Mouse (Mus musculus): ENCODE data around the gene Thoc7.
"Not testable (repeated sequence)": the region's sequence is repeated elsewhere in the genome, so short reads cannot be mapped to it uniquely, and the experiment has no call there.

The Thoc7 gene

DNA sequence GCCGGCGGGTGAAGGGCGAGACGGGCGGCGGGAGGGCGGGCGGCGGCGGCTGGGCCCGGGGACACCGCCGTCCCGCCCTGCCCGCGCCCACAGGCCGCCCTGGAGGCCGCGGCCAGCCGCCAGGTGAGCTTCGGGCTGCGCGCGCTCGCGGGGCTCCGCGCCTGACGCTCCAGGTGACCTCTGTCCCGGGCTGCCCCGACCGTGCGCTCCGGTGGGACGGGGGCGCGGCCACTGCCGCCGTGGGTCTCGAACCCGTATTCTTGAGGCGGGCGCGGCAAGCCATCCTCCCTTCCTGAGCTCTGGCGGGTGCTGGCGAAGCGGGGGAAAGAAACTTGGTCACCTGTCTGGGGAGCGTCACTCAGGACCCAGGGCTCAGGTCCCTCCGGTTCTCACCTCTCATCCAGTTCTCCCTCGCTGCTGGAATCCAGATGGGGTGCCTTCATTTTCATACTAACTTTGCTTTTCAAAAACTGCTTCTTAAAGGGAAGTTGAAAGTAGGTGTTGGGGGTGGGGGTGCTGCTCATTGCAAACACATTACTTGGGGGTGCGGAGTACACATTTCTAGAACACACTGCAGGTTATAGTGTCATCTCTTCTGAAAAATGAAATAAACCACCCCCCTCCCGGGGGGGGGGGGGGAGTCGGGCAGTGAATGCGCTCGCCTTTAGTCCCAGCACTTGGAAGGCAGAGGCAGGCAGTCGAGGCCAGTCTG, at the start of gene Thoc7, which contains the start of gene Atxn7:
Gene Thoc7 (minus strand): TSS at position 452 of the 712 bp plus-strand sequence.
Gene Atxn7 (plus strand): TSS at position 40 of the 712 bp plus-strand sequence.
- in situ Hi-C loops (cut with MboI, MseI): loop anchor here (10.0 kb wide), 1 partner anchor 383 kb away; the partner anchor contains the start of gene Il3ra

DNA sequence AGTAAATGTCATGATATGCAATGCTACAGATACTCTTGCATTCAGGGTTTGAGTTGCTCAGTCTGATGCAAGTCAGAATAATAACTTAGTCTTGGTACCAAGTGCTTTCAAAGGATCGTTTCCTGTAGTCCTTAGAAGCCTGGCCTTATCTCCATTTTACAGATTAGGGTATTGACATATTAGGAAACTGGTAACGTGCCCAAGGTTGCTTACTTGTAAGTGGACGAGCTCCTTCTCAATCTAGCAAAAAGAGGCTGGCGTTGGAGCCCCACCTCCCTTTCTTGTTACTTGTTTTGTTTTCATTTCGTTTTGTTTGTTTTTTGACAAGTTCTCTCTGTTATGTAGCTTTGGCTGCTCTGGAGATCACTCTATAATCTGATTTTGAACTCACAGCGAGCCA, 48.1 kb upstream of the Thoc7 start:
- in situ Hi-C loops (cut with MboI, MseI): no loop called here

DNA sequence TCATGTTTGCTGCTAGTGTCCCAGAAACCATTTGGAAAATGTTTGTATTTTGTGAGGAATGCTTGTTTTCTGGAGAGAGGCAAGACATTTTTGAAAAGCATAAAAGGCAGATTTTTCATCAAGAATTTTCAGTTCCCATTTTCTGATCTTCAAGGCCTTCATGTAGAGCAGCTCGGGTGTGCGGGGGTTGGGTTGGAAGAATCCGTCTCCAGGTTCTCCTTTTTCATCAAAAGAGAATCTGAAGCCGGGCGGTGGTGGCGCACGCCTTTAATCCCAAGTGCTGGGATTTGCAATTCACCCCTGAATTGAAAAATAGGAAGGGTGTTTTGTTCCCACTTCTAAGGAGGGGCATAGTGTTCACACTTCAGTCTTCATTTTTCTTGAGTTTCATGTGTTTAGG, 41.1 kb upstream of the Thoc7 start:
- in situ Hi-C loops (cut with MboI, MseI): no loop called here

GRCm38 (mm10) chr14:13995206-13996097, 33.8 kb upstream of the Thoc7 start:
- in situ Hi-C loops (cut with MboI, MseI): no loop called here

DNA sequence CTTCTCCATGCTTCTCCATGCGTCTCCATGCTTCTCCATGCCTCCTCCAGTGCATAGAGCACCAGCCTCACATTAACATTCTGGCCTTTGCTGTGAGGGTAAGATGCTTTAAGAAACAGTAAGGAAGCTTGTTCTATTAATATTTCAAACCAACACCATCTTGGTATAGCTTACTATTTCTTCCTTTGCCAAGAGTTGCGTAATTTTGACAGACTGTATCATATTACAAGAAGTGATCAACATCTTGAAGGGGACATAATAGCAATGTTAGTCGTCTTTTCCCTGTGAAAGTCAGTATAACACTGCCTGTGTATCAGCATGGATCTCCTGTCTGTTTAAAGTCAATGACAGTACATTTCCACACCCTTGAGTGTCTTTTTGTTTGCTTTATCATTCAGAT, 29.1 kb upstream of the Thoc7 start:
- in situ Hi-C loops (cut with MboI, MseI): no loop called here

- in situ Hi-C loops (cut with MboI, MseI): no loop called here
Measured at GRCm38 (mm10) chr14:13988397-13988796, 26.7 kb upstream of the Thoc7 start.

DNA sequence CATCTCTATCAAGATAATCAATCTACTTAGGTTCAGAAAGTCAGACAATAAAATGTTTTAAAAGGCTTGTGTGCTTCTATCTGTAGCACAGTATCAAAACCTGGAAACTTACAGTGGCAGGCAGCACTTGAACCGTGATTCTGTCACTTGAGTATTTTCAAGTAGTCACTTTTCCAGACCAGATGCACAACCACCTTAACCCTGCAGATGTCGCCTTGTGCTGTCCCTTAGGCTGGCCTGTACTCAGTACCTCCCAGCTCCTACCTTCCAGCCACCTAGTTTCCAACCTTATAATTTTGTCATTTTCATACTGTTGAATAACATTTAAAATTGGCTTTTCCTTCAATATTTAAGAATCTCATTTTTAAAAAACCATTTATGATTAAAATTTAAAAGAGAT, 20.5 kb upstream of the Thoc7 start:
- in situ Hi-C loops (cut with MboI, MseI): no loop called here

DNA sequence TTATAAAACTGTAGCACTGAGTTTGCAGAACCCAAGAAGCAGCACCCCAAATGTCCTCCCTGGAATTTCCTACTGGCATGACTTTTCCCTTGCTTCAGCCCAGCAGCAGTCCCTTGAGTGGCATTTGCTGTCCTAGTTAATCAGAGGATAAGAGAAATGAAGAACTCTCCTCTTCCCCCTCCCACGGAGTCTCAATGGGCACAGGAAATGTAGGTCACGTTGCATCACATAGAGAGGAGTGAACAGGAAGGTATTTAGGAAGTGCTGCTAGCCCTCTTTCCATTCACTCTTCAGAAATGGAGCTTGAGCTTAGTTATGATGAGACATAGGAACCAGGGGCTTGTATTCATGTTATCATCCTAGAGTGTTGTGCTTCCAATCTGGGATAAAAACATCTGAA, 19.6 kb upstream of the Thoc7 start:
- in situ Hi-C loops (cut with MboI, MseI): no loop called here

GRCm38 (mm10) chr14:13977498-13977897, 15.8 kb upstream of the Thoc7 start:
- in situ Hi-C loops (cut with MboI, MseI): no loop called here

- in situ Hi-C loops (cut with MboI, MseI): no loop called here
Measured at GRCm38 (mm10) chr14:13971644-13972234, 10.1 kb upstream of the Thoc7 start.

- in situ Hi-C loops (cut with MboI, MseI): no loop called here
Measured at GRCm38 (mm10) chr14:13970513-13970912, 8.9 kb upstream of the Thoc7 start.

- in situ Hi-C loops (cut with MboI, MseI): loop anchor here (10.0 kb wide), 1 partner anchor 376 kb away; the partner anchor contains the start of gene Il3ra
Measured at GRCm38 (mm10) chr14:13968476-13968875, 6.8 kb upstream of the Thoc7 start.

GRCm38 (mm10) chr14:13967607-13968006, 6.0 kb upstream of the Thoc7 start:
- in situ Hi-C loops (cut with MboI, MseI): loop anchor here (10.0 kb wide), 1 partner anchor 377 kb away; the partner anchor contains the start of gene Il3ra

- in situ Hi-C loops (cut with MboI, MseI): loop anchor here (10.0 kb wide), 1 partner anchor 381 kb away; the partner anchor contains the start of gene Il3ra
Measured at GRCm38 (mm10) chr14:13963527-13963926, 1.9 kb upstream of the Thoc7 start.

GRCm38 (mm10) chr14:13962476-13962875, 824 bp upstream of the Thoc7 start:
- in situ Hi-C loops (cut with MboI, MseI): loop anchor here (10.0 kb wide), 1 partner anchor 382 kb away; the partner anchor contains the start of gene Il3ra

DNA sequence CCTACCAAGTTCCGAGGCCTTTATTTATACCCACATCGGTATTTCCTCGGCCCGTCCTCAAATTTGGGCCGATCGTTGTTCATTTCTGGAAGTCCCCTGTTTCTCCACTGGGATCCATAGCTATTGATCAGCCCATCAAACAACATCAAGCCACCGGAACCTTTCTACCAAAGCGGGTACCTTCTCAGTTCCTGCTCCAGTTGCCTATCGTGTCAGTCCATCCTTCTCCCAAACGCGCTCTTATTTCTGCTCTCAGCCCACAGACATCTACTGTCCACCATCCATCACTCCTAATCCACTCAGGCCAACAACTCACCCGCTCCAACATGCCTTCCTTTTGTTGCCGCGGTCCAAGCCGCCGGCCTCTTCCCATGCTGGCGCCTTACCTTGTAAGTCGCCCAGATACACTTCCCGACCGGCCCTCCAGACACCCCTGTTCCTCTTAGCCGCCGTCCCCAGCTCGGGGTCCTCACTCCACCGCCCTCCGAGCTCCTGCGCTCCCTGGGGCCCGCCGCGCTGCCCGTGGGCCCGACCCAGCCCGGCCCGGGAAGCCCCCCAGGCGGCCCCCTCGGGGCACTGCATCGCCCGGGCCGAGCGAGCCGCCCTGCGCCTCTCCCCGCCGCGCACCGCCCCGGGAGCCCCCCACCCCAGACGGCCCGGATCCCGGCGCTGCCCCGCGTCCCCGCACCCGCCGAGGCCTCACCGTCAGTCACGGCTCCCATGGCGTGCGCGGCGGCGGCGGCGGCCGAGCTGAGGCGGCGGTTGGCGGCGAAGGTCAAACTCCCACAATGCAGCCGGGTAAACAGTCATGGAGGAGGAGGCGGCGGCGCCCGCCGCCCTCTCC, 948 bp downstream of the Thoc7 start:
- in situ Hi-C loops (cut with MboI, MseI): loop anchor here (10.0 kb wide), 1 partner anchor 384 kb away; the partner anchor contains the start of gene Il3ra

- in situ Hi-C loops (cut with MboI, MseI): loop anchor here (10.0 kb wide), 1 partner anchor 385 kb away; the partner anchor contains the start of gene Il3ra
Measured at GRCm38 (mm10) chr14:13960079-13960478, 1.6 kb downstream of the Thoc7 start.

DNA sequence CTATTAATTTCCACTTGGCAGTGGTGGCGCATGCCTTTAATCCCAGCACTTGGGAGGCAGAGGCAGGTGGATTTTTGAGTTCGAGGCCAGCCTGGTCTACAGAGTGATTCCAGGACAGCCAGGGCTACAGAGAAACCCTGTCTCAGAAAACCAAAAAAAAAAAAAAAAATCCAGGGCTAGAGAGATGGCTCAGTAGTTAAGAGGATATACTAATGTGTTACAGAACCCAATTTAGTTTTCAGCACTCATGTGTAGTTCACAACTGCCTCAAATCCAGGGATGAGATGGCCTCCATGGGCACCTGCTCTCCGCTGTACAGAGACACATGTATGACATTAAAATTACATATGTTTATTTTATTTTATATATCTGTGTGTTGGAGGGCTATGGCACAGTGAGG, 9.5 kb downstream of the Thoc7 start:
- in situ Hi-C loops (cut with MboI, MseI): not testable (repeated sequence)

DNA sequence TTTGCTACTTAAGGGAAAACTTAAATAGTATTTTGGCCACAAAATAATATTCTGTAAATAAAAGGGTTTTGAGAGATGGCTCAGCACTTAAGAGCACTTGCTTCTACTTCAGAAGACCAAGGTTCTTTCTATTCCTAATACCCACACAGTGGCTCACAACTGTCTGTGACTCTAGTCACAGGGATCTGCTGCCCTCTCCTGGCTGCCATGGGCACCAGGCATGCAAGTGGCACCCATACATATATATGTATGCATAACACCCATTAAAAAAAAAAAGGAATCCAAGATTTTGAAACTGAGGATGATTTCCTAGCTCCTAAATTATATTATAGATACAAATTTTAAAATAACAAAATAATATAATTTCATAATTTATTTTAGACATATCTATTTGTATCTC, 11.3 kb downstream of the Thoc7 start:
- in situ Hi-C loops (cut with MboI, MseI): no loop called here

- in situ Hi-C loops (cut with MboI, MseI): no loop called here
Measured at GRCm38 (mm10) chr14:13948345-13948744, 13.3 kb downstream of the Thoc7 start.

DNA sequence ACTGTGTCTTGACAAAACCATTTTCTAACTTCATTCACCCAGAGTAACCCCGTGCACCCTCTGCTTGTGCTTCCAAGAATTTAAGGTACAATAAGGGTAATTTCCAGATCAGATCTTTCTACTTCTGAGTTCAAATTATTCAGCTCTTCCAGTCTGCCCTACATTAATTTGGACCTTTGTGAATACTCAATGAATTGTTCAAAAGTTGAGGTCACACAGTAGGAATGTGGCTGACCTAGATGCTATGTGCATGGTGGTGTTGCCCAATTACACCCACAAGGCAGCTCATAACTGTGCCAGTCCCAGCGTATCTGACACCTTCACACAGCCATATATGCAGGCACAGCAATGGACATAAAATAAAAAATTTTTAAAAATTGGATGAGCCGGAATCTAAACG, 17.0 kb downstream of the Thoc7 start:
- in situ Hi-C loops (cut with MboI, MseI): no loop called here
